Mouse (Mus musculus) MEL (cell line): ENCODE measurements around the gene Ror1. TPM values are rescaled to one million over a fixed set of nuclear protein-coding genes. Genes with fewer than 3 reads are reported as not detected.

Experiments used
- DNase-seq: peaks from one replicate; pipeline ENCODE4 v3.0.0; 2011; ENCODE audit warnings: low read depth, low spot score
- H3K27ac ChIP-seq: 2 replicates; pipeline ENCODE4 v1.5.1; 2012; ENCODE audit warnings: low read depth, mild to moderate bottlenecking, control low read depth, low read length, moderate library complexity; ENCODE audit not compliant: control insufficient read depth
- H3K27me3 ChIP-seq, 2 experiments: fragments of 150-350 bp in 1 of 2; sonication (generic) in 1 of 2; 2 replicates each; pipeline ENCODE4 v1.6.1; 2012; ENCODE audit warnings: low read length in 2 of 2, mild to moderate bottlenecking in 2 of 2, improper control_type of control experiment in 1 of 2, moderate library complexity in 1 of 2; ENCODE audit not compliant: insufficient read depth in 2 of 2, control insufficient read depth in 1 of 2
- H3K36me3 ChIP-seq, 2 experiments: 2 replicates each; pipeline ENCODE4 v1.6.1; 2012 to 2014; ENCODE audit warnings: low read length in 2 of 2, improper control_type of control experiment in 1 of 2, inconsistent platforms in 1 of 2, mild to moderate bottlenecking in 1 of 2; ENCODE audit not compliant: insufficient read depth in 2 of 2, control insufficient read depth in 1 of 2
- H3K4me1 ChIP-seq, 2 experiments: fragments of 150-350 bp in 1 of 2; sonication (generic) in 1 of 2; 2 replicates each; pipeline ENCODE4 v1.6.1; 2012; ENCODE audit warnings: low read length in 2 of 2, improper control_type of control experiment in 1 of 2, mild to moderate bottlenecking in 1 of 2; ENCODE audit not compliant: insufficient read depth in 2 of 2, control insufficient read depth in 1 of 2
- H3K4me3 ChIP-seq, 2 experiments: fragments of 150-350 bp in 1 of 2; sonication (generic) in 1 of 2; 2 replicates each; pipeline ENCODE4 v1.5.1; 2012; ENCODE audit warnings: low read depth in 2 of 2, low read length in 2 of 2, mild to moderate bottlenecking in 2 of 2, moderate library complexity in 2 of 2, control low read depth in 1 of 2, improper control_type of control experiment in 1 of 2; ENCODE audit not compliant: control insufficient read depth in 1 of 2, insufficient read depth in 1 of 2
- H3K79me2 ChIP-seq: 2 replicates; pipeline ENCODE4 v1.6.1; 2012; ENCODE audit warnings: mild to moderate bottlenecking, low read length, moderate library complexity; ENCODE audit not compliant: control insufficient read depth, poor library complexity, insufficient read depth
- H3K9ac ChIP-seq: 2 replicates; pipeline ENCODE4 v1.6.1; 2012; ENCODE audit warnings: low read depth, mild to moderate bottlenecking, control low read depth, low read length, moderate library complexity; ENCODE audit not compliant: control insufficient read depth, poor library complexity, severe bottlenecking
- H3K9me3 ChIP-seq: fragments of 150-350 bp; sonication (generic); replicated peaks from 2 replicates; pipeline ENCODE4 v1.6.1; 2012; ENCODE audit warnings: mild to moderate bottlenecking, low read length, improper control_type of control experiment, moderate library complexity; ENCODE audit not compliant: insufficient read depth
- CHD1 ChIP-seq: IDR thresholded peaks from 2 replicates; pipeline ENCODE4 v1.6.1; 2012; ENCODE audit warnings: low read depth, mild to moderate bottlenecking, inconsistent platforms, low read length, improper control_type of control experiment
- CTCF ChIP-seq, 3 experiments: IDR thresholded peaks in 2 of 3; conservative IDR thresholded peaks in 1 of 3; 2 replicates each; pipeline ENCODE4 v1.5.1; 2011 to 2012; ENCODE audit warnings: low read length in 3 of 3, low read depth in 2 of 3, mild to moderate bottlenecking in 2 of 3, improper control_type of control experiment in 1 of 3, inconsistent platforms in 1 of 3, mixed read lengths in 1 of 3, moderate library complexity in 1 of 3; ENCODE audit not compliant: control insufficient read depth in 1 of 3, insufficient read depth in 1 of 3, poor library complexity in 1 of 3, severe bottlenecking in 1 of 3
- E2F4 ChIP-seq: IDR thresholded peaks from 2 replicates; pipeline ENCODE4 v1.6.1; 2011; ENCODE audit warnings: low read depth, low read length, improper control_type of control experiment, borderline replicate concordance
- ELF1 ChIP-seq: IDR thresholded peaks from 2 replicates; pipeline ENCODE4 v1.6.1; 2014; ENCODE audit warnings: low read depth, mild to moderate bottlenecking, inconsistent platforms, low read length, improper control_type of control experiment, moderate library complexity
- EP300 ChIP-seq, 2 experiments: IDR thresholded peaks; 2 replicates each; pipeline ENCODE4 v1.6.1; 2011; ENCODE audit warnings: improper control_type of control experiment in 2 of 2, low read length in 2 of 2, low read depth in 1 of 2, mild to moderate bottlenecking in 1 of 2
- ETS1 ChIP-seq: IDR thresholded peaks from 2 replicates; pipeline ENCODE4 v1.6.1; 2012; ENCODE audit warnings: low read depth, mild to moderate bottlenecking, inconsistent platforms, low read length, improper control_type of control experiment, moderate library complexity
- GABPA ChIP-seq: IDR thresholded peaks from 2 replicates; pipeline ENCODE4 v1.6.1; 2012; ENCODE audit warnings: low read depth, mild to moderate bottlenecking, inconsistent platforms, low read length, improper control_type of control experiment, moderate library complexity
- HCFC1 ChIP-seq: IDR thresholded peaks from 2 replicates; pipeline ENCODE4 v1.6.1; 2012; ENCODE audit warnings: low read depth, mild to moderate bottlenecking, inconsistent platforms, low read length, improper control_type of control experiment, moderate library complexity
- JUND ChIP-seq: IDR thresholded peaks from 2 replicates; pipeline ENCODE4 v1.6.1; 2011; ENCODE audit warnings: low read depth, mild to moderate bottlenecking, improper control_type of control experiment, low read length
- KAT2A ChIP-seq: conservative IDR thresholded peaks from 2 replicates; pipeline ENCODE4 v1.6.1; 2012; ENCODE audit warnings: low read depth, low read length, improper control_type of control experiment, inconsistent platforms
- MAFK ChIP-seq: IDR thresholded peaks from 2 replicates; pipeline ENCODE4 v1.6.1; 2011; ENCODE audit warnings: low read depth, mild to moderate bottlenecking, low read length, improper control_type of control experiment, borderline replicate concordance
- MAX ChIP-seq: IDR thresholded peaks from 2 replicates; pipeline ENCODE4 v1.6.1; 2011; ENCODE audit warnings: low read length, improper control_type of control experiment
- MEF2A ChIP-seq: IDR thresholded peaks from 2 replicates; pipeline ENCODE4 v1.6.1; 2014; ENCODE audit warnings: low read depth, mild to moderate bottlenecking, inconsistent platforms, low read length, improper control_type of control experiment; ENCODE audit not compliant: poor library complexity, insufficient replicate concordance, severe bottlenecking; ENCODE audit errors: extremely low read depth
- NELFE ChIP-seq: IDR thresholded peaks from 2 replicates; pipeline ENCODE4 v1.6.1; 2011; ENCODE audit warnings: low read depth, low read length, improper control_type of control experiment
- NRF1 ChIP-seq: IDR thresholded peaks from 2 replicates; pipeline ENCODE4 v1.6.1; 2014; ENCODE audit warnings: low read depth, mild to moderate bottlenecking, inconsistent platforms, low read length, improper control_type of control experiment, moderate library complexity; ENCODE audit not compliant: poor library complexity, insufficient read depth, severe bottlenecking
- POLR2AphosphoS2 ChIP-seq: IDR thresholded peaks from 2 replicates; pipeline ENCODE4 v1.6.1; 2011; ENCODE audit warnings: low read length, improper control_type of control experiment
- RAD21 ChIP-seq: IDR thresholded peaks from 2 replicates; pipeline ENCODE4 v1.6.1; 2011; ENCODE audit warnings: mild to moderate bottlenecking, low read depth, low read length, improper control_type of control experiment
- RCOR1 ChIP-seq: IDR thresholded peaks from 2 replicates; pipeline ENCODE4 v1.6.1; 2012; ENCODE audit warnings: low read depth, mild to moderate bottlenecking, inconsistent platforms, low read length, improper control_type of control experiment
- SIN3A ChIP-seq: IDR thresholded peaks from 2 replicates; pipeline ENCODE4 v1.6.1; 2012; ENCODE audit warnings: low read length, improper control_type of control experiment, inconsistent platforms
- TBP ChIP-seq: IDR thresholded peaks from 2 replicates; pipeline ENCODE4 v1.8.0; 2011; ENCODE audit warnings: low read depth, low read length, improper control_type of control experiment
- UBTF ChIP-seq: IDR thresholded peaks from 2 replicates; pipeline ENCODE4 v1.6.1; 2012; ENCODE audit warnings: low read depth, mild to moderate bottlenecking, inconsistent platforms, low read length, improper control_type of control experiment, moderate library complexity, borderline replicate concordance; ENCODE audit not compliant: insufficient read depth
- USF1 ChIP-seq: IDR thresholded peaks from 2 replicates; pipeline ENCODE4 v1.6.1; 2014; ENCODE audit warnings: low read depth, mild to moderate bottlenecking, inconsistent platforms, low read length, improper control_type of control experiment, moderate library complexity
- ZNF384 ChIP-seq: IDR thresholded peaks from 2 replicates; pipeline ENCODE4 v1.6.1; 2012; ENCODE audit warnings: low read depth, mild to moderate bottlenecking, inconsistent platforms, low read length, improper control_type of control experiment
- polyA plus RNA-seq, 2 experiments: library from polyadenylated mRNA; stranded (reverse) in 1 of 2; unstranded in 1 of 2; fragments of >175 nt in 1 of 2; fragments of >200 nt in 1 of 2; gene quantifications; 2 replicates each; pipeline versions ENCODE4 v1.2.1 to v1.2.4; 2012; ENCODE audit warnings: low replicate concordance in 2 of 2, low read depth in 1 of 2; ENCODE audit not compliant: insufficient read length in 2 of 2, insufficient read depth in 1 of 2, missing spikeins in 1 of 2
- total RNA-seq: library from RNA; depleted of rRNA; stranded (reverse); fragments of 300-350 nt; gene quantifications from 2 replicates; pipeline ENCODE4 v1.2.3, GENCODE M21; 2012

The Ror1 gene
- total and polyA plus RNA-seq, 3 experiments, result not detected

DNA sequence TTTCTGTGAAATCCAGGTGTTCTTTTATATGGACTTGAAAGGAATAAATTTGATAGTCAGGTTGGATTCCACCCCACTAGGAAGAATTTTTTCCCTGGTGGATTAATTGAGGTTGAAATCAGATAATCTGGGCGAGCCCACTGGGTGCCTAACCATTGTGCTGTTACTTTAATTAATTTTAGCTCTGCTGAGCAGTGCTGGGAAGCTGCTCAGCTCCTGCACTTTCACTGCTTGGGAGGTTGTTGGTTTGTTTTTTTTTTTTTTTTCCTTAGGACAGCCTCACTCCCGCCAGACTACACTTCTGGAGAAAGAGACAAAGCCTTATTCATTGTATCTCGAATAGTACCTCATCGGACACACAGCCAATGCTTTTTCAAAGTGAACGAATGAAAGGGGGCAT lies 75.2 kb downstream of the Ror1 start:
- H3K36me3 ChIP-seq, result no peaks in the 10 kb centered on the region
- no peaks in the 10 kb centered on the region for H3K4me1 ChIP-seq
- no peak for DNase-seq
- H3K9ac ChIP-seq, result no peak overlapping the region
- H3K27me3 ChIP-seq, result no peaks in the 10 kb centered on the region
- H3K27ac ChIP-seq, result no peak overlapping the region
- H3K79me2 ChIP-seq, result no peaks in the 10 kb centered on the region
- H3K9me3 ChIP-seq, result no peaks in the 10 kb centered on the region
- no peak overlapping the region for H3K4me3 ChIP-seq
- TF ChIP-seq USF1 (no peak), TBP (no peak), NELFE (no peak), MEF2A (no peak), RCOR1 (no peak), MAFK (no peak), HCFC1 (no peak)

- Histone ChIP-seq H3K9me3 (no peaks in the 10 kb centered on the region), H3K36me3 (no peaks in the 10 kb centered on the region), H3K27me3 (no peaks in the 10 kb centered on the region), H3K4me1 (no peaks in the 10 kb centered on the region), H3K27ac (no peak overlapping the region), H3K79me2 (no peaks in the 10 kb centered on the region), H3K4me3 (no peak overlapping the region), H3K9ac (no peak overlapping the region)
- DNase-seq, result no peak
- TF ChIP-seq TBP, result no peak
- no peak for TF ChIP-seq MEF2A
- TF ChIP-seq NRF1, result no peak
- TF ChIP-seq MAFK, result no peak
- TF ChIP-seq ZNF384, result no peak
- TF ChIP-seq USF1, result no peak
- TF ChIP-seq MAX, result no peak
- no peak for TF ChIP-seq RAD21
These were observed 75.9 kb downstream of the Ror1 start for GRCm38 (mm10) chr4:100171483-100171898.

DNA sequence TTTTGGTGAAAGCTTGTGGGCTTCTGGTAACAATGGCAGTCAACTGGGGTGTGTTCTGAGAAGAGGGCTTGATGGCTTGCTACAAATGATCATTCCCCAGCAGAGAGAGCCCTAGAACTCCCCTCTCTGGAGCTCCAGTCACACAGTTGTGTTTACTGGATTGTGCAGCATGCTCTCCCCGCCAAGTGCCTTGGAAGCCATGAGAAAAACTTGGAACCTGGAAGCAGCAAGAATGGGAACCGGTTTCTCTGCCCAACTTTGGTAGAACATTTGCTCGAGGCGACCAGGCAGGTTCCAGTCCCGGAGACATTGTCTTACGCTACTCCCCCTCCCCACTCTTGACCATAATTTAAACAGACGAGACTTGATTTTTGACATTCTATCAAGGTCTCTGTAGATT lies 80.0 kb downstream of the Ror1 start:
- Histone ChIP-seq H3K9ac (no peak overlapping the region), H3K36me3 (no peaks in the 10 kb centered on the region), H3K4me3 (no peak overlapping the region), H3K27me3 (no peaks in the 10 kb centered on the region), H3K79me2 (no peaks in the 10 kb centered on the region), H3K4me1 (no peaks in the 10 kb centered on the region), H3K27ac (no peak overlapping the region), H3K9me3 (no peaks in the 10 kb centered on the region)
- TF ChIP-seq E2F4, result no peak
- no peak for TF ChIP-seq USF1
- TF ChIP-seq POLR2AphosphoS2, result no peak
- TF ChIP-seq GABPA, result no peak
- no peak for TF ChIP-seq JUND
- TF ChIP-seq ETS1, result no peak
- no peak for TF ChIP-seq MEF2A
- TF ChIP-seq RCOR1, result no peak
- no peak for TF ChIP-seq EP300 (IDR thresholded peaks at IDR 0.05; ENCODE audit: low read depth in 1 of 2, low read length in 2 of 2)
- no peak for TF ChIP-seq KAT2A
- TF ChIP-seq ELF1, result no peak
- no peak for TF ChIP-seq ZNF384
- no peak for TF ChIP-seq UBTF
- no peak for TF ChIP-seq SIN3A
- no peak for TF ChIP-seq CTCF (IDR thresholded peaks at IDR 0.05 in 2 of 3, conservative IDR thresholded peaks at IDR 0.05 in 1 of 3; ENCODE audit: control insufficient read depth in 1 of 3, insufficient read depth in 1 of 3, low read depth in 2 of 3, low read length in 3 of 3, poor library complexity in 1 of 3, severe bottlenecking in 1 of 3)
- no peak for TF ChIP-seq MAFK
- TF ChIP-seq NELFE, result no peak
- TF ChIP-seq CHD1, result no peak
- DNase-seq, result no peak
